Mouse (Mus musculus) olfactory bulb, adult 2 months (tissue): ENCODE measurements at regions not wholly inside any gene's neighbourhood (a gene's known extent, or its start where the extent isn't known, plus 50 kb on each side); places are given as distances from the start of the nearest gene placed in this dataset.

Experiments used
- CTCF ChIP-seq: fragments of 200-500 bp; IDR thresholded peaks from 2 replicates; pipeline ENCODE4 v1.5.1; 2012; ENCODE audit warnings: low read depth, mild to moderate bottlenecking, low read length, moderate library complexity; ENCODE audit not compliant: insufficient read depth
- POLR2A ChIP-seq: fragments of 200-500 bp; IDR thresholded peaks from 2 replicates; pipeline ENCODE4 v1.6.1; 2012; ENCODE audit warnings: mild to moderate bottlenecking, low read depth, low read length, moderate library complexity; ENCODE audit not compliant: insufficient read depth

DNA sequence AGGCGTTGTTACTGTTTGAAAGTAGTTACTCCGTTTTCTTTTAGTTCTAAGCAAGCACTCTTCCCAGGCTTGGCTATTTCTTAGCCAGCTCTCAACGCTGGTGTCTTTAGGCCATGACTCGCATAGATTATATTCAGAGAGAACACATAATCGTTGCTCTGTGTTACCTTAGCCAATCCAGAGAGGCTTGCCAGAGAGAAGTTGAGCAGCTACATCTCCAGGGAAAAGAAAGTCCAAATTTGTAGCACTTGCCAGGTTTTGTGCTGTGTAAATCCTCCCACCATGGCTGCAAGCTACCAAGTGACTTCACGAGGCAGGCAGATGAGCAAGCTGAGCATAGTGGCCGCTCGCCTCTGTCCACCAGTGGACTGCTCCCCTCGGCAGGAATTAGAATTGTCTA lies 163.3 kb upstream of the Fn1 start:
- TF ChIP-seq POLR2A: no peak
- TF ChIP-seq CTCF: no peak
